Mouse (Mus musculus): Measurements from ENCODE around the gene Parg. TPM values are rescaled to one million over a fixed set of nuclear protein-coding genes. Genes with fewer than 3 reads are reported as not detected.
A peak's percentile ranks its signal among the peaks of the same experiment; 100 is the strongest.
"Not testable (repeated sequence)": the region's sequence is repeated elsewhere in the genome, so short reads cannot be mapped to it uniquely, and the experiment has no call there.

The Parg gene
- polyA plus RNA-seq, 1 experiment from 2014 or later: 36.9 TPM

- not testable (repeated sequence) for H3K9ac ChIP-seq (replicated peaks; ENCODE audit: low read depth, low read length); H3K27me3 ChIP-seq (ENCODE audit: control insufficient read depth, insufficient read depth, low read length); ATAC-seq (ENCODE audit: low read depth); H3K4me3 ChIP-seq (ENCODE audit: low read depth, low read length); H3K4me1 ChIP-seq (ENCODE audit: control insufficient read depth, insufficient read depth, low read length); H3K27ac ChIP-seq (ENCODE audit: low read depth, low read length); H3K4me2 ChIP-seq (ENCODE audit: low read depth, low read length); H3K9me3 ChIP-seq (ENCODE audit: control insufficient read depth, low read length)
- peaks cover 39% of the 10 kb centered on the region for H3K36me3 ChIP-seq (ENCODE audit: control insufficient read depth, insufficient read depth, low read length)
- WGBS: 84% methylated on average over 5 of the region's 5 CpGs
Observed at GRCm38 (mm10) chr14:32193557-32193956, 8.2 kb upstream of the Parg start.

- Histone ChIP-seq H3K36me3 (ENCODE audit: control insufficient read depth, insufficient read depth, low read length) (peaks cover 18% of the 10 kb centered on the region), H3K27me3 (ENCODE audit: control insufficient read depth, insufficient read depth, low read length) (peaks cover 3% of the 10 kb centered on the region; the same call in 1 of the 2 replicates), H3K4me2 (ENCODE audit: low read depth, low read length) (peak overlapping the region; percentile 57), H3K4me1 (ENCODE audit: control insufficient read depth, insufficient read depth, low read length) (peaks cover 18% of the 10 kb centered on the region), H3K9me3 (ENCODE audit: control insufficient read depth, low read length) (no peaks in the 10 kb centered on the region), H3K9ac (replicated peaks; ENCODE audit: low read depth, low read length) (peak overlapping the region; percentile 54), H3K27ac (ENCODE audit: low read depth, low read length) (no peak overlapping the region), H3K4me3 (ENCODE audit: low read depth, low read length) (peak overlapping the region; percentile 100)
- ATAC-seq (ENCODE audit: low read depth): peak; percentile 21; the same call in 1 of the 2 replicates
- under 1% methylated on average over 26 of the region's 26 CpGs for WGBS
Observed at GRCm38 (mm10) chr14:32201354-32201753, 395 bp upstream of the Parg start.

- H3K27me3 ChIP-seq (ENCODE audit: control insufficient read depth, insufficient read depth, low read length): no peaks in the 10 kb centered on the region
- H3K36me3 ChIP-seq (ENCODE audit: control insufficient read depth, insufficient read depth, low read length): no peaks in the 10 kb centered on the region; the same call in 1 of the 2 replicates
- no peak overlapping the region for H3K4me3 ChIP-seq (ENCODE audit: low read depth, low read length)
Observed at GRCm38 (mm10) chr14:32226601-32227000, 24.9 kb downstream of the Parg start.

GRCm38 (mm10) chr14:32228996-32229395, 27.2 kb downstream of the Parg start:
- Histone ChIP-seq H3K4me2 (ENCODE audit: low read depth, low read length) (no peak overlapping the region), H3K4me1 (ENCODE audit: control insufficient read depth, insufficient read depth, low read length) (no peaks in the 10 kb centered on the region), H3K27me3 (ENCODE audit: control insufficient read depth, insufficient read depth, low read length) (no peaks in the 10 kb centered on the region), H3K36me3 (ENCODE audit: control insufficient read depth, insufficient read depth, low read length) (no peaks in the 10 kb centered on the region; the same call in 1 of the 2 replicates), H3K27ac (ENCODE audit: low read depth, low read length) (no peak overlapping the region), H3K4me3 (ENCODE audit: low read depth, low read length) (no peak overlapping the region), H3K9ac (replicated peaks; ENCODE audit: low read depth, low read length) (no peak overlapping the region), H3K9me3 (ENCODE audit: control insufficient read depth, low read length) (no peaks in the 10 kb centered on the region)
- WGBS: under 1% methylated on average over 2 of the region's 2 CpGs
- ATAC-seq (ENCODE audit: low read depth): no peak

More at GRCm38 (mm10) chr14:32226601-32227000, 24.9 kb downstream of the Parg start:
- no peaks in the 10 kb centered on the region for H3K4me1 ChIP-seq (ENCODE audit: control insufficient read depth, insufficient read depth, low read length)
- no peak overlapping the region for H3K9ac ChIP-seq (replicated peaks; ENCODE audit: low read depth, low read length)
- no peaks in the 10 kb centered on the region for H3K9me3 ChIP-seq (ENCODE audit: control insufficient read depth, low read length)
- H3K4me2 ChIP-seq (ENCODE audit: low read depth, low read length): no peak overlapping the region
- no peak overlapping the region for H3K27ac ChIP-seq (ENCODE audit: low read depth, low read length)
- no peak for ATAC-seq (ENCODE audit: low read depth)

- Histone ChIP-seq H3K4me2 (ENCODE audit: low read depth, low read length) (no peak overlapping the region), H3K27ac (ENCODE audit: low read depth, low read length) (no peak overlapping the region), H3K4me3 (ENCODE audit: low read depth, low read length) (no peak overlapping the region), H3K27me3 (ENCODE audit: control insufficient read depth, insufficient read depth, low read length) (no peaks in the 10 kb centered on the region), H3K9me3 (ENCODE audit: control insufficient read depth, low read length) (no peaks in the 10 kb centered on the region), H3K4me1 (ENCODE audit: control insufficient read depth, insufficient read depth, low read length) (no peaks in the 10 kb centered on the region), H3K9ac (replicated peaks; ENCODE audit: low read depth, low read length) (no peak overlapping the region), H3K36me3 (ENCODE audit: control insufficient read depth, insufficient read depth, low read length) (0 out of 2 replicates have a peak, but pooled peaks cover 3% of the 10 kb centered on the region)
- ATAC-seq (ENCODE audit: low read depth): no peak
- 60% methylated on average over 4 of the region's 4 CpGs for WGBS
Observed at GRCm38 (mm10) chr14:32242401-32242800, 40.7 kb downstream of the Parg start.

GRCm38 (mm10) chr14:32246019-32246418, 44.3 kb downstream of the Parg start:
- 7% methylated on average over 2 of the region's 2 CpGs for WGBS

GRCm38 (mm10) chr14:32249616-32250015, 47.9 kb downstream of the Parg start:
- Histone ChIP-seq H3K27ac (ENCODE audit: low read depth, low read length) (no peak overlapping the region), H3K36me3 (ENCODE audit: control insufficient read depth, insufficient read depth, low read length) (no peaks in the 10 kb centered on the region), H3K4me1 (ENCODE audit: control insufficient read depth, insufficient read depth, low read length) (no peaks in the 10 kb centered on the region), H3K9ac (replicated peaks; ENCODE audit: low read depth, low read length) (no peak overlapping the region), H3K27me3 (ENCODE audit: control insufficient read depth, insufficient read depth, low read length) (no peaks in the 10 kb centered on the region), H3K4me2 (ENCODE audit: low read depth, low read length) (no peak overlapping the region), H3K9me3 (ENCODE audit: control insufficient read depth, low read length) (no peaks in the 10 kb centered on the region), H3K4me3 (ENCODE audit: low read depth, low read length) (no peak overlapping the region)
- ATAC-seq (ENCODE audit: low read depth): no peak
- 74% methylated on average over 6 of the region's 6 CpGs for WGBS

More at GRCm38 (mm10) chr14:32246019-32246418, 44.3 kb downstream of the Parg start:
- no peak overlapping the region for H3K27ac ChIP-seq (ENCODE audit: low read depth, low read length)
- H3K9ac ChIP-seq (replicated peaks; ENCODE audit: low read depth, low read length): no peak overlapping the region
- no peaks in the 10 kb centered on the region for H3K4me1 ChIP-seq (ENCODE audit: control insufficient read depth, insufficient read depth, low read length)
- H3K4me3 ChIP-seq (ENCODE audit: low read depth, low read length): no peak overlapping the region
- ATAC-seq (ENCODE audit: low read depth): peak; percentile 65; the same call in 1 of the 2 replicates
- no peak overlapping the region for H3K4me2 ChIP-seq (ENCODE audit: low read depth, low read length)
- H3K36me3 ChIP-seq (ENCODE audit: control insufficient read depth, insufficient read depth, low read length): 0 out of 2 replicates have a peak, but pooled peaks cover 2% of the 10 kb centered on the region
- H3K9me3 ChIP-seq (ENCODE audit: control insufficient read depth, low read length): no peaks in the 10 kb centered on the region
- no peaks in the 10 kb centered on the region for H3K27me3 ChIP-seq (ENCODE audit: control insufficient read depth, insufficient read depth, low read length)

- H3K36me3 ChIP-seq (ENCODE audit: control insufficient read depth, insufficient read depth, low read length): peaks cover 4% of the 10 kb centered on the region; the same call in 1 of the 2 replicates
- no peaks in the 10 kb centered on the region for H3K4me1 ChIP-seq (ENCODE audit: control insufficient read depth, insufficient read depth, low read length)
- H3K27ac ChIP-seq (ENCODE audit: low read depth, low read length): no peak overlapping the region
- H3K9me3 ChIP-seq (ENCODE audit: control insufficient read depth, low read length): no peaks in the 10 kb centered on the region
- 53% methylated on average over 6 of the region's 6 CpGs for WGBS
- no peak overlapping the region for H3K4me3 ChIP-seq (ENCODE audit: low read depth, low read length)
- no peak overlapping the region for H3K4me2 ChIP-seq (ENCODE audit: low read depth, low read length)
- no peak overlapping the region for H3K9ac ChIP-seq (replicated peaks; ENCODE audit: low read depth, low read length)
- ATAC-seq (ENCODE audit: low read depth): no peak
- H3K27me3 ChIP-seq (ENCODE audit: control insufficient read depth, insufficient read depth, low read length): no peaks in the 10 kb centered on the region
Observed at GRCm38 (mm10) chr14:32260830-32261229, 59.1 kb downstream of the Parg start.

GRCm38 (mm10) chr14:32261741-32262140, 60.0 kb downstream of the Parg start:
- H3K9ac ChIP-seq (replicated peaks; ENCODE audit: low read depth, low read length): no peak overlapping the region
- WGBS: 93% methylated on average over 2 of the region's 2 CpGs
- H3K36me3 ChIP-seq (ENCODE audit: control insufficient read depth, insufficient read depth, low read length): peaks cover 4% of the 10 kb centered on the region; the same call in 1 of the 2 replicates
- no peaks in the 10 kb centered on the region for H3K4me1 ChIP-seq (ENCODE audit: control insufficient read depth, insufficient read depth, low read length)
- H3K4me2 ChIP-seq (ENCODE audit: low read depth, low read length): no peak overlapping the region
- no peak for ATAC-seq (ENCODE audit: low read depth)
- H3K27me3 ChIP-seq (ENCODE audit: control insufficient read depth, insufficient read depth, low read length): no peaks in the 10 kb centered on the region
- no peak overlapping the region for H3K27ac ChIP-seq (ENCODE audit: low read depth, low read length)
- no peaks in the 10 kb centered on the region for H3K9me3 ChIP-seq (ENCODE audit: control insufficient read depth, low read length)
- no peak overlapping the region for H3K4me3 ChIP-seq (ENCODE audit: low read depth, low read length)

All from neural tube, embryonic 14.5 days (tissue).